Mouse (Mus musculus) midbrain, embryonic 10.5 days (tissue): Measurements from ENCODE around the gene Pkn1. TPM values are rescaled to one million over a fixed set of nuclear protein-coding genes. Genes with fewer than 3 reads are reported as not detected.
A peak's percentile ranks its signal among the peaks of the same experiment; 100 is the strongest.

Experiments
- DNase-seq: peaks from one replicate; pipeline ENCODE4 v3.0.0-alpha.2; 2017; ENCODE audit warnings: low spot score
- H3K27ac ChIP-seq: fragments of 300-500 bp; sonication (generic); replicated peaks from 2 replicates; pipeline ENCODE4 v1.5.1; 2016; ENCODE audit warnings: mild to moderate bottlenecking
- H3K27me3 ChIP-seq: fragments of 300-500 bp; sonication (generic); 2 replicates; pipeline ENCODE4 v1.6.1; 2016; ENCODE audit warnings: low read depth, mild to moderate bottlenecking; ENCODE audit not compliant: poor library complexity, severe bottlenecking
- H3K36me3 ChIP-seq: fragments of 300-500 bp; sonication (generic); 2 replicates; pipeline ENCODE4 v1.6.1; 2016; ENCODE audit warnings: mild to moderate bottlenecking, moderate library complexity
- H3K4me1 ChIP-seq: fragments of 300-500 bp; sonication (generic); 2 replicates; pipeline ENCODE4 v1.6.1; 2016
- H3K4me3 ChIP-seq: fragments of 300-500 bp; sonication (generic); 2 replicates; pipeline ENCODE4 v1.5.1; 2016; ENCODE audit warnings: mild to moderate bottlenecking, moderate library complexity
- H3K9me3 ChIP-seq: fragments of 300-500 bp; sonication (generic); replicated peaks from 2 replicates; pipeline ENCODE4 v1.6.1; 2016; ENCODE audit warnings: mild to moderate bottlenecking
- WGBS: fragments of 180-500 bp; shearing (Covaris S2); methylation state at CpG from one replicate; pipeline ENCODE4 v1.1.7; 2016; 5-methylcytosine and 5-hydroxymethylcytosine counted together
- polyA plus RNA-seq: library from polyadenylated mRNA; unstranded; fragments of >200 nt; fragmentation: Nextera tagmentation; extraction: Ambion mirVana; gene quantifications from 2 replicates; pipeline ENCODE4 v1.2.1, GENCODE M21; 2016

Gene Pkn1
- polyA plus RNA-seq, 1 experiment from 2014 or later, result 22.8 TPM

DNA sequence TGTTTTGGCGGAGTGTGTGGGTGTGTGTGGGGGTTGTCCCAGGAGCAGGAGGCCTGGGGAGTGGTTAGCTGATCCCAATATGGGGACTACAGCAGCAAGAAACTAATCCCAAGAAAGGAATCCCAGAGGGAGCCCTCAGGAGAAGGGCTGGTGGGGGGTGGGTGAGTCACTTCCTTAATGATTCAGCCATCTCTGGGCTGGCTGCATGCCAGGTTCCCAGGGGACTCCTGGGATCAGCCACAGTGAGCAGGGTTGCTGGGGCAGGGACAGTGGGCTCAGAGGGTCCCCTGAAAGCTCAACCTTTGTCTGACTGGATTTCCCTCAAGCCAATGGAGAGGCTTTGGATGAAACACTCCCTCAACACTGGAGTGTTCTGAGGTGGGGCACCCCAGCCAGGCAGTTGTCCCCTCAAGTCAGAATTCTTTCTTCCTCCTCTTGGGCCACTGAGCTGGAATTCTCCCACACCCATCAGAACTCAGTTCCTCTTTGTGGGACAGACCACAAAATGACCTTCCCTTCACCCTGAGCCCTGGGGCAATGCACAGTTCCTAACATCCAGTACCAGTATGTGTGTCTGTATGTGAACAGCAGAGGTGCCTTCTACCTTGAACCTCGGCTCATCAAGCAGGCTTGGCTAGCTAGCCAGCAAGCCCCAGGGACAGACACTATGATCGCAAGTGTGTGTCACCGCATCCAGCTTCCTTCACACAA is 39.0 kb upstream of the Pkn1 start:
- Histone ChIP-seq H3K4me1 (peaks cover 32% of the 10 kb centered on the region), H3K9me3 (peaks cover 7% of the 10 kb centered on the region; the same call in 1 of the 2 replicates), H3K27ac (no peak overlapping the region), H3K4me3 (no peak overlapping the region), H3K36me3 (no peaks in the 10 kb centered on the region), H3K27me3 (peaks cover 52% of the 10 kb centered on the region)
- WGBS, result 84% methylated on average over 4 of the region's 4 CpGs
- DNase-seq, result no peak

DNA sequence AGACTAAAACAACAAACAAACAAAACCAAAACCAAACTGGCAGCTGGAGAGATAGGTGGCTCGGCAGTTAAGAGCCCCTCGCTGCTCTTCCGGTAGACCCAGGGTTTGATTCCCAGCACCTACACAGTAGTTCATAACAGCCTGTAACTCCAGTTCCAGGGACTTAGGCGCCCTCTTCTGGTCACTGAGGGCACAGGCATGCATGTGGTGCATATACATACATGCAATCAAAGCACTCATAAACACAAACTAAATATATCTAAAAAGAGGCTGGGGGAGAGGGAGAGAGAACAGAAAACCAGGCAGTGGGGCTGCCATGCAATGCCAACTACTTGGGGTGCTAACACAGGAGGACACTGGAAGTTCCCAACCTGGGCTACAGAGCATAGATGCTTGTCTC is 38.4 kb upstream of the Pkn1 start:
- peaks cover 7% of the 10 kb centered on the region; the same call in 1 of the 2 replicates for H3K9me3 ChIP-seq
- no peak overlapping the region for H3K27ac ChIP-seq
- 86% methylated on average over 4 of the region's 4 CpGs for WGBS
- H3K4me1 ChIP-seq, result peaks cover 32% of the 10 kb centered on the region
- H3K27me3 ChIP-seq, result peaks cover 46% of the 10 kb centered on the region
- no peaks in the 10 kb centered on the region for H3K36me3 ChIP-seq
- DNase-seq, result no peak
- H3K4me3 ChIP-seq, result no peak overlapping the region

DNA sequence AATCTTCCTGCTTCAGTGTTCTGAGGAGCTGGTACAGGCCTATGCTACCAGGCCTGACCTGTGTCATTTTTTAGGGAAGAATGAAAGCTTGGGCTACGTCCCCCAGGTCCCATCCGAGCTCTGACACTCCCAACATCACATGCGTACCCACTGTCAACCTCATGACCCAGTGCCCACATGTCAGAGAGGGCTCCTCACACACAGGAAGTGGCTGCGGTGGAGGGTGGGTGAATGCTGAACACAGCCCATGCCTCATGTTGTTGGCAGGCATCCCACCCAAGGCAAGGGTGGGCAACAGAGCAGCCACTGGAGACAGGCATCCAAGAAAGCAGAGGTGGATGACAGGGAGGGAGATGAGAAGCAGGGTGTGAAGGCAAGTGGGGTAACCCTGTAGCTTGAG is 37.7 kb upstream of the Pkn1 start:
- peaks cover 31% of the 10 kb centered on the region for H3K4me1 ChIP-seq
- WGBS, result 91% methylated on average over 4 of the region's 4 CpGs
- H3K36me3 ChIP-seq, result no peaks in the 10 kb centered on the region
- no peak overlapping the region for H3K4me3 ChIP-seq
- peaks cover 39% of the 10 kb centered on the region for H3K27me3 ChIP-seq
- H3K27ac ChIP-seq, result no peak overlapping the region
- no peak for DNase-seq
- peaks cover 7% of the 10 kb centered on the region; the same call in 1 of the 2 replicates for H3K9me3 ChIP-seq

DNA sequence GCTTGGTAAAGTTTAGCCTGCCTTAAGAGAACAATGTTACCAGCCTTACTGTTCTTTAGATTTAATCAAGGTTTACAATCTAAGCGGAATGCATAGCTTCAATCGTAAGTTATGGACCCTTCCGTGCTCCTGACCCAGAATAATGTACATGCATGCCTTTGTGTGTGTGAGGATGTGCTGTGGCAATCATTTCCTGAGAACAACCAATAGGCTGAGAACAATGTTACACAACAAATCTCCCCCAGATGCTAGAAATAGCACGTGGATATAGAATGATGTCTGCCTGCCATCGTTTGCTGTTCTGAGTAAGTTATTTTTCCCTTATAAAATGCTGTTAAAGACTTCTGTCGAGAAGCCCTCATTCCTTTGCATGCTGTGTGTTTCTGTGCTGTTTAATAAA is 33.9 kb upstream of the Pkn1 start:
- Histone ChIP-seq H3K4me3 (no peak overlapping the region), H3K4me1 (peaks cover 9% of the 10 kb centered on the region), H3K27ac (no peak overlapping the region), H3K9me3 (peaks cover 7% of the 10 kb centered on the region; the same call in 1 of the 2 replicates), H3K36me3 (no peaks in the 10 kb centered on the region), H3K27me3 (peaks cover 10% of the 10 kb centered on the region)
- DNase-seq, result no peak
- 88% methylated on average over 6 of the region's 6 CpGs for WGBS

DNA sequence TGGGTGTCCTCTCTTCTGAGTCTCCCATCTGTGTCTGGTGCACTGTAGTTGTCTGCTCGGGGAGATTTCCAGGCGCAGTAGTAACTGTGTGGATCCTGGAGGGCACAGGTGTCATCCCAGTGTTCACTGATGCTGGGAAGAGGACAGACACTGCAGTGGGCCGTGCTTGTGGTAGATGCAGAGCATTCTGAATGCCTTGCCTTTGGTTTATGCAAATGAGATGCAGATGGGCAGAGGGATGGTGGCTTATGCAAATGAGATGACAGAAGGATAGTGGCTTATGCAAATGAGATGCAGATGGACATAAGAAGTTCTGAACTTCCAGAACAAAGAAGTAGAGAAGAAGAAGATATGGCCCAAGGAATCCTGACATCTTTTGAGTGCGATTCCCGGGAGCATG is 32.9 kb upstream of the Pkn1 start:
- WGBS, result 81% methylated on average over 5 of the region's 5 CpGs
- H3K4me3 ChIP-seq, result no peak overlapping the region
- no peak for DNase-seq
- H3K9me3 ChIP-seq, result peaks cover 1% of the 10 kb centered on the region; the same call in 1 of the 2 replicates
- no peaks in the 10 kb centered on the region for H3K36me3 ChIP-seq
- peaks cover 7% of the 10 kb centered on the region for H3K4me1 ChIP-seq
- peaks cover 8% of the 10 kb centered on the region for H3K27me3 ChIP-seq
- no peak overlapping the region for H3K27ac ChIP-seq

DNA sequence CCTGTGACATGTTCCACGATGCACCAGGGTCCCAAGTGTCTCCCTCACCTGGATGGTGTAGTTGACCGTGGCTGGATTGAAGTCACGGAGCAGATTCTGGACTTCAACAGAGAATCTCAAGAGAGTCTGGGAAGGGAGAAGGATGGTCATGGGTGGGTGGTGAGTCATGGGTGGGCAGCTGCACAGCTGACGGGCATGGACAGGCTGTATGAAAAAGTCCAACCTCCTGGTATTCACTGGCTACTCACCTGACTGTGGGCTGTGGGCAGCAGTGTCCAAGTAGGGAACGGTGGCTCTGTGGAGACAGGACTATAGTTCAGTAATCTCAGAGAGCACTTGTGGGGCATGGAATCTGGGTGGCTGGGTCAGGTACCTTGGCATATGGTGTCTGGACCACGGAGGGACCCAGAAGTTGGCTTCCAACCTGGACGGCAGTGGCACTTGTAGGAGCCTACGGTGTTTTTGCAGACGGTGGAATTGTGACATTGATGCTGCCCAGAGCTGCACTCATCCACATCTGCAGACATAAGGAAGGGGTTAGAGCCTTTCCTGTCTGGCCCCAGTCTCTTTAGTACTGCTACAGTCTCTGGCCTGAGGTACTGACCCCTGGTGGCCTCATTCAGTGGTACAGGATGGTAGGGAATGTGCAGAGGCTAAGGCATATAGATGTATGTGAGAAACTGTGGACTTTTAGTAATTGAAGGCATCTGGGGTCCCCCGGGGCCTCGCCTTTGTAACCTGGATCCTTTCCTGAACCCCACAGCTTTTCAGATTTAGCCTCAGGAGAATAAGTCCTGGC is 30.2 kb upstream of the Pkn1 start:
- peak; percentile 45 for DNase-seq
- Histone ChIP-seq H3K36me3 (peaks cover 22% of the 10 kb centered on the region), H3K9me3 (no peaks in the 10 kb centered on the region), H3K27ac (no peak overlapping the region), H3K4me3 (no peak overlapping the region), H3K27me3 (peaks cover 7% of the 10 kb centered on the region), H3K4me1 (peaks cover 6% of the 10 kb centered on the region)
- 85% methylated on average over 11 of the region's 11 CpGs for WGBS

DNA sequence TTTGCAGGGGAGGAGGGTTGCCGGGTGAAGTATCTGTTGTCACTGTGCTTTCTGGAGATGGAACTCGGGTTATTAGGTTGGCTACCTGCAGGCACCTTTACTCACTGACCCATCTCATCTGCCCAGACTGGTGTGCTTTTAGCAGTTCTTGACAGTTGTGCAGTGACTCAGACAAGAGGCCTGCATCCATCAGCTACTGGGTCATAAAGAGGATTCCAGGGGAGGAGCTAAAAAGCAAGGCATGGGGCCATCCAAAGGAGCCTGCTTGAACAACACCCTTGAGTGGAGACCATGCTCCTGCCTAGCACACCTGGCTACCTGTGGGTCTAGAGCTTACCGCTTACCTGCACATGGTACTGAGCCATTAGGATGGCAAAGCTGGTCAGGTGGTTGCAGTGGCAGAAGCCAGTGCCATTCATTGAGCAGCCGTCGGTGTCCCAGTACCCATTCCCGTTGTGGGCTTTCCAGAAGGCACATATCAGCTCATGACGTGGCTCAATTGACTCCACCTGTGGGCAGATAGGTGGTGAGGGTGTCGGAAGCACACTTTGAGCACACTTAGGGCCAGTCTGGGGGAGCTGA is 26.6 kb upstream of the Pkn1 start:
- no peak overlapping the region for H3K4me3 ChIP-seq
- no peaks in the 10 kb centered on the region for H3K4me1 ChIP-seq
- DNase-seq, result no peak
- no peaks in the 10 kb centered on the region for H3K27me3 ChIP-seq
- H3K27ac ChIP-seq, result no peak overlapping the region
- H3K9me3 ChIP-seq, result no peaks in the 10 kb centered on the region
- WGBS, result 95% methylated on average over 8 of the region's 8 CpGs
- peaks cover 58% of the 10 kb centered on the region for H3K36me3 ChIP-seq

DNA sequence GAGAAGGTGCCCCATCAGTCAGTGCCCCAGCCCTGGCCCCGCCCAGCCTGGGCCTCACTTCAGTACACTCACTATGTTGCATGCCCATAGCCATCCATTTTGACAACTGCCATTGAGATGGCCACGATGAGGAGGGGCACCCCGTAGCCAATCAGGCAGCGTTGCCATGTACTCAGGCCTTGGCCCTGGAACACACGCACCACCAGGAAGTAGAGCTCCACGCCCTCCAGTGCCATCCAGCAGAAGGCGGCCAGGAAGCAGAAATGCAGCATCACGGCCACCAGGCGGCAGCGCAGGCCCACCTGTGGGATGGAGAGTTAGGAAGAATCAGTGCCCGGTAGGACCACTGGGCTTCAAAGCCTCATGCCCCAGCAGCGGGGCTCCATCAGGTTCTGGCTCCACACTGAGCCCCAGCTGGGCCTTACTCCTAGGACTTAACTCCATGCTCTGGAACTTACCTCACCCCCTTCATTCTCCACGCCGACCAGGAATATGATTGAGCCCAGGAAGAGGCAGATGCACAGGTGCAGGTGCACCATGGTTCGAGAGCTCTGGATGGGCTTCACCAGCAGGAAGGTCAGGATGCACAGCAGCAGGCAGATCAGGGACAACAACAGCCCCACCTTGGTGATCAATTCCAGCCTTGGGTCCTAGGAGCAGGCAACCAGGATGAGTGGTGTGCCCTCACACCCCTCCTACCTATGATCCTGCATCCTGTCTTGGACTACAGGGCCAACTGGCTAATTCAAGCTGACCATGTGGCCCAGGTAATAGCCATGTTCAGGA is 25.9 kb upstream of the Pkn1 start:
- peak; percentile 74 for DNase-seq
- Histone ChIP-seq H3K36me3 (peaks cover 65% of the 10 kb centered on the region), H3K27me3 (no peaks in the 10 kb centered on the region), H3K27ac (no peak overlapping the region), H3K4me1 (no peaks in the 10 kb centered on the region), H3K9me3 (no peaks in the 10 kb centered on the region), H3K4me3 (no peak overlapping the region)
- 48% methylated on average over 15 of the region's 15 CpGs for WGBS

DNA sequence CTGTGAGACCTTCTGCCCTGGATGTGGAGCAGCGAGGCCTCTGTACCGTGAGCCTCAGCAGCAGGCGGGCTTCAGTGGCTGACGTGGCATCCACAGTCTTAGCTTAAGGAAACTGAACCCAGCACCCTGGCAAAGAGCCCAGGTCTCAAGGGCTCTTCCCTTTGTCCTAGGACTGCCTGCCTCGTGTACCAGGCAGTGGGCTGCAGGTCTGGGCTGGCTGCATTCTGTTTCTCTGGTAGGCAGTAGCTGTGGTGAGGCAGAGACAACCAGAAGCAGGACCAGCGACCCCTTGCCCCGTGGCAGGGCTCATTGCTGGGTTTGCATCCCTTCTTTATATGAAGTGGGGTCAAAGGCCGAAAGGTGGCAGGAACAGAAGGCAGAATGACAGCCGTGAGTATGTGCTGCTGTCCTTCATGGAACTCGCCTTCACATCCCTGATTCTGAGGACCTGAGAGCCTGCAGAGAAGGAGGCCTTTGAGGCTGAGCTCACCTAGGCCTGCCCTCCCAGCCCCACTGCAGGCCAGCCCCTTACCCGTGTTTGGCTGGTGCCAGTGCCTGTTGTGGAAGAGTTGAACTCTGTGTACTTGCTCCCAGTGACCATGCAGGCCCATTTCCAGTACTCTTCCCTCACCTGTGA is 24.6 kb upstream of the Pkn1 start:
- no peak overlapping the region for H3K4me3 ChIP-seq
- H3K4me1 ChIP-seq, result no peaks in the 10 kb centered on the region
- H3K36me3 ChIP-seq, result peaks cover 76% of the 10 kb centered on the region
- no peaks in the 10 kb centered on the region for H3K27me3 ChIP-seq
- WGBS, result 91% methylated on average over 11 of the region's 11 CpGs
- DNase-seq, result no peak
- no peak overlapping the region for H3K27ac ChIP-seq
- no peaks in the 10 kb centered on the region for H3K9me3 ChIP-seq

DNA sequence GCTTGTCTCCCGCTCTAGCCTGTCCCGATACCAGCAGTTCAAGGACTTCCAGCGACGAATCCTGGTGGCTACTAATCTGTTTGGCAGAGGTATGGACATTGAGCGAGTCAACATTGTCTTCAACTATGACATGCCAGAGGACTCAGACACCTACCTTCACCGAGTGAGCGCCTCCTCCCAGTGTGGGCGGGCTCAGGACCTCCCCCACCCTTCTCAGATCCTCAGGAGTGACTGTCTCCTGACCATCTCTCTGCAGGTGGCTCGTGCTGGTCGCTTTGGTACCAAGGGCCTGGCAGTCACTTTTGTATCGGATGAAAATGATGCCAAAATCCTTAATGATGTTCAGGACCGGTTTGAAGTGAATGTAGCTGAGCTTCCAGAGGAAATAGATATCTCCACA is 23.7 kb upstream of the Pkn1 start:
- Histone ChIP-seq H3K27ac (no peak overlapping the region), H3K27me3 (no peaks in the 10 kb centered on the region), H3K4me3 (no peak overlapping the region), H3K4me1 (no peaks in the 10 kb centered on the region), H3K36me3 (peaks cover 76% of the 10 kb centered on the region), H3K9me3 (no peaks in the 10 kb centered on the region)
- DNase-seq, result no peak
- WGBS, result 92% methylated on average over 12 of the region's 12 CpGs

DNA sequence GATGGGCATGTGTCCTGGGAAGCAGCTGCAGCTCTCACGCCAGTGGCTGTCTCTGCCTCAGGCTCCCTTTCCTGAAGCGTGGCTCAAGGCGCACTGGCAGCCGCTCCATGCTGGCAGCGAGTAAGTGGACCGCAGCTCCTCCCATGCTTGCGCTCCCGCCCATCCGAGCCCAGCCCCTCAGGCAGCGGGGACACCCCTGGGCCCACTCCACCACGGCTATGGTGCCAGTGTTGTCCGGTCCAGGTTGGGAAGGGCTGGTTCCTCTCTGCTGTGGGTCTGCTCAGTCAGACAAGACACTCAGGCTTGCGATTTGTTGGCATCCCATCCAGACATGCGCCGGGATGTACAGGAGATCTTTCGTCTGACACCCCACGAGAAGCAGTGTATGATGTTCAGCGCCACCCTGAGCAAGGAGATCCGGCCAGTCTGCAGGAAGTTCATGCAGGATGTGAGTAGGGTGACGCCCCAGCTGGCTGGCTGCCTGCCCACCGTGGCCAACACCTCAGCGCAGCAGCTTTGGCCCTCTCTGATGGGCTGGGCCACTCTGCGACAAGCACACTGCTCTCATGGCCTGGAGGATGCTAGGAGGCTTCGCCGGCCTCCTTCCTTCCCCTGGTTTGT is 22.5 kb upstream of the Pkn1 start:
- Histone ChIP-seq H3K9me3 (no peaks in the 10 kb centered on the region), H3K4me1 (peaks cover 10% of the 10 kb centered on the region), H3K36me3 (peaks cover 76% of the 10 kb centered on the region), H3K27ac (no peak overlapping the region), H3K27me3 (no peaks in the 10 kb centered on the region), H3K4me3 (peak overlapping the region; percentile 0; the same call in 1 of the 2 replicates)
- WGBS, result 92% methylated on average over 25 of the region's 25 CpGs
- no peak for DNase-seq

DNA sequence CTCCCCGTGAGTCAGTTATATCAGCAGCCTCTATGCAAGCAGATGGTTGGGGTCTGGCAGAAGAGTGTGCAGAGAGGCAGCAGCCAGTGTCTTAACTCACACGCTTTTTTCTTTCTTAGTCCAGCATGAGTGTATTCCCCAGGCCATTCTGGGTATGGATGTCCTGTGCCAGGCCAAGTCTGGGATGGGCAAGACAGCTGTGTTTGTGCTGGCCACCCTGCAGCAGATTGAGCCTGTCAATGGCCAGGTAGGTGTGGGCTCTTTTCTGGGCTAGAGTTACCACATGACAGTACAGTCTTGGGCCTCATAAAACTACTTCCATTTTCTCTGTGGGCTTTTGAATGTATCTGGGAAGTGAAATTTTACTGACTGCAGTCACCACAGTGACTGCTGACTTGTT is 20.7 kb upstream of the Pkn1 start:
- 97% methylated on average over 2 of the region's 2 CpGs for WGBS
- Histone ChIP-seq H3K4me1 (peaks cover 17% of the 10 kb centered on the region), H3K27ac (no peak overlapping the region), H3K4me3 (no peak overlapping the region), H3K36me3 (peaks cover 59% of the 10 kb centered on the region), H3K9me3 (no peaks in the 10 kb centered on the region), H3K27me3 (no peaks in the 10 kb centered on the region)
- DNase-seq, result no peak
